Mouse (Mus musculus) adipocyte (in vitro differentiated cells): ENCODE measurements at regions not wholly inside any gene's neighbourhood (a gene's known extent, or its start where the extent isn't known, plus 50 kb on each side); places are given as distances from the start of the nearest gene placed in this dataset.

Experiments used
- DNase-seq: peaks from one replicate; pipeline ENCODE4 v3.0.0-alpha.2; 2016; ENCODE audit warnings: low spot score

DNA sequence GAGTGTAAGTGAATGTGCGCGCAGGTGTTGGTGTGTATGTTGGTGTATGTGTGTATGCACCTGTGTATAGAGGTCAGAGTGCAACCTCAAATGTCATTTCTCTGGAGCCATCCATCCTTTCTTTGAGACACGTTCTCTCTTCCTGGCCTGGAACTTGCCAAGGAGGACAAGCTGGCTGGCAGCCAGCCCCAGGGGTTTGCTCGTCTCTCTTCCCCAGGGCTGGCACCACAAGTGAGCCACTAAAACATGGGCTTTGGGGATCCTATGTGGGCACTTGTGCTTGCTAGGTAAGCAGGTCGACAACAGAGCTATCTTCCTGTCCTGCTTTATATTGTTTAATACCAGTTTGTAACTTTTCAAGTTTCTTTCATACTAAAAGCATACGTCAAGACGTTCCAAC is 189.8 kb upstream of the Cxcr4 start:
- no peak for DNase-seq

DNA sequence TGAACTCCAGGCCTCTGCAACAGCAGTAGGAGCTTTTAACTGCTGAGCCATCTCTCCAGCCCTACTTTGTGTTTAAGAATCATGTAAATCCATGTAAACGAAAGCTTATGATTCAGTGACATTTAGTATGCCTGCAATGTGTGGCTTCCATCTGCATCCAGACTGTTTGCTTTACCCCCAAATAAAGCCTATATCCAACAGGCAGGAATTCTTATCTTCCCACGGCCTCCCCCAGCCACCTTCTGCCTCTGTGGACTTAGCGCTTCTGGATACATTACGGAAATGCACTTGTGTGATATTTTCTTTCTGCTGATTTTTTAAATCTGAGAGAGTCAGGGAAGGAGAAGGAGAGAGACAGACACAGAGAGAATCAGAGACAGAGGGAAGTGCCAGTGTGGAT is 189.2 kb upstream of the Cxcr4 start:
- DNase-seq: no peak

DNA sequence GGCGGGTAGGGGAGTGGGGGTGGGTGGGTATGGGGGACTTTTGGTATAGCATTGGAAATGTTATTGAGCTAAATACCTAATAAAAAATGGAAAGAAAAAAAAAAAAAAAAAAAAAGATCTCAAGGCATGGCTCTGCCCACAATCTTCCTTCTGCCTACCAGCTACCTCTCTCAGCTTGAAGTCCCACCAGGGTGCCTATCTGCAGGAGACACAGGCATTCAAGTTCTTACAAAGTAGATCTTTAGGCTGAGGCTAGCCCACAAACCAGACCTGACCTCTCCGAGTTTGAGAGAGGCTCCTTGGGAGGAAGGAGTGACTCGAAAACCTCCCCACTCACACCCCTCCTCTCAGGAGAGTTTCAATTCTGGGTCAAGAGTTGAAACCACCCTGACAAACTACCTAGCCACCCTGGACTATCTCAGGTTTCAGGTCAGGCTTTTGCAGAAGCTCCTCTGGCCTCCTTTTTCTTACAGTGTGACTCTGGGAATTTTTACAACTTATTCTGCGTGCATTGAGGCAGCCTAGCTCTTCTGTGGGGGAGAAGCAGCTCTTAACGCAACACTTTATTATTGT is 187.6 kb upstream of the Cxcr4 start:
- DNase-seq: no peak

DNA sequence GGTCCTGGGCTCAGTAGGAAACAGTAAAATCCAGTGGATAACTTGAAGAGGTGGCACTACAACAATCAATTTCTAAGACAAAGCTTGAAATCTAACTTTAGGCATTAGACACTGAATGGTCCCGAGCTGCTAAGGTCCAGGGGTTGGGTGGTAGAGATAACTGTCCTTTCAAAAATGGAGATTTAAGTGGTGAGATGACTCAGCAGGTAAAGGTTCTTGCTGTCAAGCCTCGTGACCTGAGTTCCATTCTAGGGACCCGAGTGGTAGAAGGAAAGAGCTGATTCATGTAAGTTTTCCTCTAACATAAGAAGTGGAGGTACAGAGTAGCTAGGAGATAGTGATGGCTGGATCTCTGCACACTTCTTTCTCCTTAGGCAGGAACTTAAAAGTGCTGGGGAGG is 180.3 kb upstream of the Cxcr4 start:
- no peak for DNase-seq

DNA sequence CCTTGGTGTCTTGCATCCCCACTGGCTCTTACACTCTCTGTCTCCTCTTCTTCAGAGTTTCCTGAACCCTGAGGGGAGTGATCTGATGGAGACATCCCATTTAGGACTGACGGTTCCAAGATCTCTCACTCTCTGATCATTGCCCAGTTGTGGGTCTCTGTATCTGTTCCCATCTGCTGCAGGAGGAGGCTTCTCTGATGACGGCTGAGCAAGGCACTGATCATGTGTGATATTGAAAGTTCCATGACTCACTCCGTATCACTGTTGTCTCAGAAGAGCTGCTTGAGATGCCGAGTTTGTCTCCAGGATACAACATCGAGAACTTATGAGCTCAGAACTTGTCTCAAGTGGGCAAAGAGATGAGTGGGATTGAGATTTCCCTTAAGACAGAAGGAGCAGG is 178.7 kb upstream of the Cxcr4 start:
- DNase-seq: no peak

DNA sequence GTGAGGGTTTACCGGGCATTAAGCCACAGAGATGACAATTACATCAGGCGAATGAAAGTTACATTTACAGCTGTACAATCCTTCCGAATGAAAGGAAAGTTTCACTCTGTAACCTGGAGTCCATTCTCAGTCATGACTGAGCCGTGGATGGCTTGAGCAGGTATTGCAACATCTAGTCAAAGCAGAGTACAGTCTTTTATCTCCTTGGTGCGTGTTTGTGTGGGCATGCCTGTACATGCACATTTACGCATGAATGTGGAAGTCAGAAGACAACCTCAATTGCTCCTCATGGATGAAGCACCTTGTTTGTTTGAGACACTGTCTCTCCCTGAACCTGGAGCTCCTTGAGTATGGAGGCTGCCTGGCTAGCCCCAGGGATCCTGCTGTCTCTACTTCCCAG is 175.9 kb upstream of the Cxcr4 start:
- no peak for DNase-seq

DNA sequence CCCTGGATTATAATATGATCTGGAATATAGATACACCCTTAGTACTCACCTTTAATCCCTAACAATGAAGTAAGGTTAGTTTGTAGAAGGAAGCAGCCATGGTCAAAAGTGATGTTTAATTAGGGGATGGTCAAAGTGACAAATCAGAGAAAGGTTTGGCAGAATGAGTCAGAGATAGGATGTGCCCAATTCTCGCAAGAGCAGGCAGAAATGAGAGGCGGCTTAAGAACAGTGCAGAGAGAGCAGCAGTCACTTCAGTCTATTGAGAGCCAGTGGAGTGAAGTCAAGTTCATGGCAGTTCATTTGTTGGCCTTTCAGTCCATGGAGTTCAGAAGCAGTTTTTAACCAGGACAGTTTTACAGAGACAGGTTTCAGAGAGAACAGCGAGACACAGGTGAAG is 175.3 kb upstream of the Cxcr4 start:
- DNase-seq: no peak

DNA sequence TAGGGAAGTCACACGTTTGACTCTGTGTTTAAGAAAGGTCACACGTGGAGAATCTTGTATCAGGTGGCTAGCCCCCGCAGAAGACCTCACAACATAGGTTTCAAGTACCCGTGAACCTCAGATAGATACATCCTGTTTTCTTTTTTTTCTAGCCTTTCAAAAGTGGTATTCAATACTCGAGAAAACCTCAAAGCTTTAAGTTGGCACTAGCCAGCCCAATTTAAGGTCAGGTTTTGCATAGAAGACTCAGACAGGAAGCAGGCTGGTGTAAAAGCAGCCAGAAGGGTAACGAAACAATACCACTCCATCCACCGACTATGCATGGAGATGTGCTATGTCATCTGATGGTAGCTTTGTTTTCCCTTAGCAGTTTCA is 174.8 kb upstream of the Cxcr4 start:
- DNase-seq: no peak

DNA sequence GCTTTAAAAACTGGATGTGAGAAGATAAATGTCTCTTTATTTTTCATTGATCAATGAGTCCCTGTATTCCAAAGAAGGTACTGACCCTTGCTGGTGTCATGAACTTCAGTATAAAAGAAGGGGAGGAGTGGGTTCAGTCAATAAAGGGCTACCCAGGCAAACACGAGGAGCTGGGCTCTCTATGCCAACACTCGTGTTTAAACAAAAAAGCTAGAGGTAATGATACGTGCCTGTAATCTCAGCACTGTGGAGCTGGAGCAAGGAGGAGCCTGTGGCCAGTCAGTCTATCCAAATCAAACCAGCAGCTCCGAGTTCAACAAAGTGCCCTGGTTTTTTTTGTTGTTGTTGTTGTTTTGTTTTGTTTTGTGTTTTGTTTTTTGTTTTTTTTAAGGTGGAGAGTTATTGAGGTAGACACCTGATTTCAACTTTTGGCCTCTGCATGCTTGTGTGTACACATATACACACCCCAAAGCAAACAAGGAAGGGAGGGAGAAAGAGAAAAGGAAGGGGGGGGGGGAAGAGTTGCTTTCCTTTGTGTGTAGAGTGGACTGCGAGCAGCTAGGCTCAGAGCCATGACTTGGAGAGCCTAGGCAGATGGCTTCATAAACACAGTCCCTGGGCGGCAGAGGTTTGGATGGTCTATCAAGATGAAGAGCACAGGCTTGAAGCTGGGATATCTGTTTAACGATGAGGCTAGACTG is 174.2 kb upstream of the Cxcr4 start:
- no peak for DNase-seq

DNA sequence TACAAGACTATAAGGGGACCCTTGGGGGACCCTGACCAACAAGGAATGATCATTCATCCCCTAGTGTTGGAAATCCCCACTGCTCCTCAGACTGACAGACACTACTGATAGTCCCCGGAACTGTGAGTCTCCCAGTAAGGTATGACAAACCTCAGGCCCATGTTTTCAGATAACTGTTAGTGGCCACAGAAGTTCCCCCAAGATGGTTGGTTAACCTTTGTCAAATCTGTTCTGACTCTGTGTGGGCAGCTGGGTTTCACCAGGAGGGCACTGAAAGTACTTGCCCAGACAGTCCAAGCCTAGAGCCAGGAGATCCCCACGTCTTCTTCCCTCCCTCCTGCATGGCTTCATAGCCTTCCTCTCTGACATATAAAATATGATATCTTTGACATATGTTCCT is 173.5 kb upstream of the Cxcr4 start:
- DNase-seq: no peak

DNA sequence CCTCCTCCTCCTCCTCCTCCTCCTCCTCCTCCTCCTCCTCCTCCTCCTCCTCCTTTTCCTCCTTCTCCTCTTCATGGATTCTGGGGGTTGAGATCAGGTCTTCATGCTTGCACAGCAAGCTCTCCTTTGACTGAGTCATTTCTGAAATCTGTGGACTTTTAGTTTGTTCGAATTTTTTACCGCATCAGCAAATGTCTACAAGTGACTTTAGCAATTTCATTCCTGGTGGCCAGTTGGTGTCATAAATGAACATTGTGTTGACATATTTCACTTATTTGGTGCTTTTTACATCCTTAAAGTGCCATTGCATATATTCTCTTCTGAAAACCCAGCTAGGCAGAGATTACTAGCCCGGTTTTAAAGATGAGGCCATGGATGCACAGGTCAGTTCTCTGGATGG is 173.0 kb upstream of the Cxcr4 start:
- DNase-seq: no peak

DNA sequence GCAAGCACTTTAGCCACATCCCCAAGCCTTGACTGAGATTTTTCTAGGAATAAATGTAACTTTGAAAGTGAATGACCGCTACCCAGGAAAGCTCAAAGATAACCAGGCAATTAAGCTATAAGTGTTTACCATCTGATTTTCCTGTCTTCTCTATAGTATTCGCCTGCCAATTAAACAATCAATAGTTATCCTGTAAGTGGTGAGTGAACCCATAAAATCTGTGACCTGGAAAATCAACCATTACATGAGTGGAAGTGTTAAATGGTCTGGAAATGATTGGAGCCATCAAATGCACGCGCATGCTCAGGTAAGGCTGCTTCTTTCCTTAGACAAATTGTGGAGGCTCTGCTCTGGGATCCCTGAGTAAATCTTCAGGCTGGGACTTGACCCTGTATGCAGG is 170.8 kb upstream of the Cxcr4 start:
- no peak for DNase-seq

DNA sequence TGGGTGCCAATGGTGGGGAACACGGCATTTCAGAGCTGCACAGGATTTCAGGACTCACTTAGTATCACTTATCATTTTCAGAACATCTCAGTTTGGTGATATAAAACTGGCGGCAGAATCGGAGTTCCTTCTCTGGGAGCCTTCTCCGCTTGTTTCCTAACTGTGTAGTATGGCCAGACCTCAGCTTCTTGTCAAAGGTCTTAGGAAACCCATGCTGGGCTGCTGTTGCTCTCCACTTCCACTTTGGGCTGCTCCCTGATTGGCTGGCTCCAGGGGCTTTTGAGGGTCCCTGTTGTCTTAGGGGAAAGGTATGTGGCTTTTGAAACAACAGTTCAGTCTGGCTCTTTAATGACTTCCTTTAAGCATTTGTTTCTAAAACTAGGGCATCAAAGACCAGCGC is 170.0 kb upstream of the Cxcr4 start:
- no peak for DNase-seq

DNA sequence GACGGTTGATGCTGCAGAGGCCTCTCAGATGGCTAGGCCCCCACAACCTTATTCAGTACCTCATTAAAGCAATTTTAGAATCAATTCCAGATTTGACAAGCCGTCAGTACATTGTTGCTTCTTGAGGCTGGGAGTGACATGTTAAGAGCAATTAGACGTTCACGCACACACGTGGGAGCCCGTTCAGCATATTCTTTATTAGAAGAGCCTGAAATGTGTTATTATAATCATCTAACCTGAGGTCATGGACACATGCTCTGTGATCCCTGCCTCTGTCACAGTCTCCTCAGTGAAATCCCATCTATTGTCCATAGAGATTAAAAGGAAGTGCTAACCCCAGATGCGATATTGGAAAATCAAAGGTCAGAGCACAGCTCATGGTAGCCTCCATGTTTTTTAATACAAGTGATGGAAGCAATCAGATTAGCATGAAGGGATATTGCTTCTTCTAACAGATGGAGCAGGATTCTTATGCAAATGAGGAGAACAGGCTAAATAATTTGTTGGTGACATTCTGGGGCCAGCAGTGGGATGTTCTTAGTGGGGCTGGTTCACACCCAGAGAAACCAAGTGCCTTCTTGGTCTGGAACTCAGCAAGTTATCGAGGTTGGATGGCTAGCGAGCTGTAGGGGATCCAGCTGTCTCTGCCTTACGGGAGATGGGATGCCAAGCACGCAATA is 166.8 kb upstream of the Cxcr4 start:
- DNase-seq: no peak

DNA sequence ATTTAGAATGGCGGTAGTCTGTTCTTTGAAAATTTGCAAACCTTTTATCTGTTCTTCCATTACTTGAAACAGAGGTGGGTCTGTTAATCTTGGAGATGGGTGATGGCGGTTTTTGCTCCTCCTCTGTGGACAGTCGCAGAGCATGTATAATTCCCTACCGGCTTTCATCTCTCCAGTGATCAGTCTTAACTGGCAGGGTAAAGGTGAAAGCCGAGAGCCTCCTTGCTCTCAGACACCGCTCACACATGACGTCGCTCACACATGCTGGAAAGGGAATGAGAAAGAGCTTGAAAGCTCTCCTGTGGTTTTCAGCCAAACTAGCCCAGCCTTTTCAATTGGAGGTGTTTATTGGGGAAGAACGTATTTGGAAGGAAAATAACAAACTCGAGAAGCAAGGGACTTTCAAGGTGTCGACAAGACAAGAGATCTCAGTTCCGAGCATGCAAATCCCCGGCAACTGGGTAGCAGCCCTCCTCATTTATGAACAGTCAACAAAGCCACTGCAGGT is 166.3 kb upstream of the Cxcr4 start:
- DNase-seq: no peak

DNA sequence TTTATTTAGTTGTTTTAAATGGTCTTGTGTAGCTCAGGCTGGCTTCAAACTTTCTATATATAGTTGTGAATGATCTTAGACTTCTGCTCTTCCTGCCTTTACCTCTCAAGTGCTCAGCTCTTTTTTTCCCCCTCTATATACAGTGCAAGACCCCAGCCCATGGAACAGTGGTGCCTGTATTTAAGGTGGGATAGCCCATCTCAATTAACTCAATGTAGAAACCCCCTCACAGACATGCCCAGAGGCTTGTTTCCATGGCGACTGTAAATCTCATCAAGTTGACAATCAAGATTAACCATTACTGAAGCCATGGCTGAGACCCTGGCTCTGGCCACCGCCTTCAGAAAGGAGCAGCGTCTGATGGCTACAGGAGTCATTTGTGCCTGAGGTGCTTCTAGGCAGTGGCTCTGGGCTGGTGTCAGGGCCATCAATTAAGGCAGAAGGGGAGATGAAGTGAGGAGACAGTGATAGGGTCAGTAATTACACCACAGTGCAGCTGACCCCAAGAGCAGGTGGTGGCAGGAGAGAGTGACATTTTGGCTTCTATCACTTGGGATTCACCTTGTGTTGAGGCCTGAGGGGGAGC is 161.4 kb upstream of the Cxcr4 start:
- DNase-seq: no peak

DNA sequence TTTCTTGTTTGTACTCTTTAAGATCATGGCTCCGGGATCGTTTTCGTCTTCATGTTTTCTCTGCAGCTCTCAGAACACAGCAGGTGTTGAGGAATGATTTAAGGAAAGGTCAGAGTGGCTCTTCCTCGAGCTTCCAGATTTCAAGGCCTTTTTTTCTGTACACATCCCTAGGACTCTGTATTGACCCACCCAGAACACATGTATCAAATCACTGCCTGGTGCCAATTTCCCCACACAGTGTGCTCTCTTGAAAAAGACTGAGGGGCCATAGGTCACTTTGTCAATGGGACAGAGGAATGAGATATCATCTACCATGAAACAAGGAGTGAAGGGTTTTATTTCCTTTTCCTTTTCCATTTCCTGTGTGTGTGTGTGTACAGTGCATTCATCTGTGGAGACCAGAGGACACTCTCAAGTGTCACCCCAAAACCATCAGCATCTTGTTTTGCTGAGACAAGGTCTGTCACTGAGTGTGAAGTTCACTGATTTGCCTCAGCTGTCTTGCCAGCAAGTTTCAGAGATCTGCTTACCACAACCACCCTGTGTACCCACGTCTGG is 157.4 kb upstream of the Cxcr4 start:
- no peak for DNase-seq

DNA sequence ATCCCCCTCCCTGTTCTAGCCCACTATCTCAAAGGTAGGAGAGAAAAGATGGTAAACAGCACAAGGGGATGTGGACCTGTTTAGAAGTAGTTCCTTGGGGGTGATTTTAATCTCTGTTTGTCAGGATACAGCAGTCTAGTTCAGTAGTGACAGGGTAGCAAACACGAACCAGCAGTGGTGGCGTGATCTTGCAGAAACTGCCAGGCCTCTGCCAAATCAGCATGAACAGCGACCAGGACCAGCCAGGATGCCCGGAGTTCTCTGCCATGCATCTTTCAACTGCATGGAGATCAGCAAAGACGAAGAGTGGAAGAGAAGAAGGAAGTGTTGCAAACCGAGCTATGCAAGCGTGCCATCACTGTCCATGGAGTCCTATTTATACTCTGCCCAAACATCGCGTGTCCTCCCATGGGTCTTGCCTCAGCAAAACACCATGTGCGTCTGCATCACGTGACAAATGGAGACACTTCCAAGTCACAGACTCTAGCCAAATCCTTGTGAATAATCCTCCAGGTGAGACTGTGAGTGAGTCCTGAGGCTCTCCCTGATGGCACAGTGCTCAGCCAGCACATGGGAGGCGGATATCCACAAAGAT is 155.2 kb upstream of the Cxcr4 start:
- DNase-seq: no peak

DNA sequence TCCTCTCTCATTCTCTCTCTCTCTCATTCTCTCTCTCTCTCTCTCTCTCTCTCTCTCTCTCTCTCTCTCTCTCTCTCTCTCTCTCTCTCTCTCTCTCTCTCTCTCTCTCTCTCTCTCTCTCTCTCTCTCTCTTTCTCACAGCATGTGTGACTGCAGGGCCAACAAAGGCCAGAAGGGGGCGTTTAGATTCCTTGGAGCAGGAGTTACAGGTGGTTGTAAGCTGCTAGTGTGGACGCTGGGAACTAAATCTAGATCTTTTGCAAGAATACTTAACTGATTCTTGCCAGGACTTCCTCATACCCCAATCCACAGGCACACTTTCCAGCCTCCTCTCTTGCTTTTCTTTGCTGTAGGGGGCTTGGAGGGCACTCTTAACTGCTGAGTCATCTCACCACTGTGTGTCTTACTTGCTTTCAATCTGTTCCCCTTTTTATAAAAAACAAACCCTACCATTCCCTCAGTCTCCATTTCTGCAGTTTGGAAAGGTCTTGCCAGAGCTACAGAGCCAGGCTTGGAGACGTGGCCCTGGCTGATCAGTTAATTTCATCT is 154.4 kb upstream of the Cxcr4 start:
- no peak for DNase-seq

DNA sequence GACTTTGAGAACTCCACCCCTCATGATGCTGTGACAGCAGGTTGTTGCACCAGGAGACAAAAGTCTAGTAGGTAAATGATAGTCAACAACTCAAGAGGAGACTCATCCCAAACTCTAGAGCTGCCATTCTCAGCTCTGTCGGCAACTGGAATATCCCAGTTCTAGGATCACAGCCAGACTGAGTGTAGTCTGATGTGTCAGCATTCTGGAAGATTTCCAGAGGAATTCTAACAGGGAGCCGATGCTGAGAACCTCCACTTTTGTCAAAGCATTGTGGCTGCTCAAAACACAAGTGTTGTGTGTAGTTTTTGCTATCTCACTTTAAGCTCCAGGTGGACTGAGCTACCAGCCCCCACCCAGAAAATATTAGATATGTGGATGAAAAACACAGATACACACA is 148.5 kb upstream of the Cxcr4 start:
- no peak for DNase-seq

DNA sequence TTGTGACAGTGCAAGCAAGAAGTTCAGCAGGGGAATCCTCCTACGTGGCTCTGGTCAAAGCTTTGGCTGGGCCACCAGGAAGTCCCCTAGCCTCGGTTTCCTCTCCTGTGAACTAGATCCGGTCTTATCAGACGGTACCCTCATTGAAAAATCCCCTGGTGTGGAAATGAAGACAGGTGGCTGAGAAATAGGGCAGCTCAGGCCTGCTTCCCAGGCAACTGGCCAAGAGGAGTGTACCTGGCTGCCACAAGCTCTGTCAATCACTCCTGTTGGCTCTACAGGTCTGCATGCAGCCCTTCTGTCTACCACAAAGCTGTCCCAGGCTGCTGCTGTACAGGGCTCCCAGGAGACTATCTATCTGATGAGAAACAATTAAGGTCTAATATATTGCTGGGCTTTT is 146.1 kb upstream of the Cxcr4 start:
- no peak for DNase-seq

DNA sequence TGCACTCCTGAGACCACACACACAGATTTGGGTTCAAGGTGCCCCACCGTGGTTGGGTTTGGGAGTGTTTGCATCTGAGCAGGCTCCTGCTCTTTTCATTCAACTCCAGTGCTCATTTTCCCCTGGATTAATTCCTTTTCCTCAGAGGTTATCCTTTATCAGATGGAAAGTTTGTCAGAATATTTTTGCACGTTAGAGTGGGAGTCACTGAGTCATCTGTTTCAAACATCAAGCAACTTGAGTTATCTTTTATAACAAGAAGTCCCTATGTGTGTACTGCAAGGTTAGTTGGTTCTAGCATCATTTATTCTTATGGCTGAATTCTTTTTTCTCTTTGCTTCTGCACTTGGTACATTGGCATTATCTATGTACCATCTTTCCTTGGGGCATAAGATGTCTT is 142.8 kb upstream of the Cxcr4 start:
- DNase-seq: no peak
